Mouse (Mus musculus): ENCODE data around the gene Fam234b.

Gene Fam234b

GRCm38 (mm10) chr6:135183961-135184360 lies 13.8 kb upstream of the Fam234b start:
- DNase-seq: no peak

GRCm38 (mm10) chr6:135187076-135187917 lies 10.5 kb upstream of the Fam234b start:
- no peak for DNase-seq

- no peak for DNase-seq
These were observed 9.1 kb upstream of the Fam234b start for GRCm38 (mm10) chr6:135188629-135189028.

GRCm38 (mm10) chr6:135190122-135190521 lies 7.7 kb upstream of the Fam234b start:
- no peak for DNase-seq

- no peak for DNase-seq
These were observed 5.9 kb upstream of the Fam234b start for GRCm38 (mm10) chr6:135191906-135192305.

- DNase-seq: no peak
These were observed 4.8 kb upstream of the Fam234b start for GRCm38 (mm10) chr6:135192993-135193392.

GRCm38 (mm10) chr6:135193733-135194132 lies 4.0 kb upstream of the Fam234b start:
- no peak for DNase-seq

GRCm38 (mm10) chr6:135194907-135195306 lies 2.9 kb upstream of the Fam234b start:
- DNase-seq: no peak

- no peak for DNase-seq
These were observed 1.1 kb upstream of the Fam234b start for GRCm38 (mm10) chr6:135196707-135197106.

GRCm38 (mm10) chr6:135197446-135197845 lies 331 bp upstream of the Fam234b start:
- no peak for DNase-seq

- DNase-seq: no peak
These were observed 949 bp downstream of the Fam234b start for GRCm38 (mm10) chr6:135198726-135199125.

GRCm38 (mm10) chr6:135200122-135200957 lies 2.6 kb downstream of the Fam234b start:
- DNase-seq: no peak

GRCm38 (mm10) chr6:135202668-135203067 lies 4.9 kb downstream of the Fam234b start:
- DNase-seq: no peak

GRCm38 (mm10) chr6:135203737-135204136 lies 6.0 kb downstream of the Fam234b start:
- no peak for DNase-seq

GRCm38 (mm10) chr6:135204869-135205268 lies 7.1 kb downstream of the Fam234b start:
- DNase-seq: no peak

- no peak for DNase-seq
These were observed 8.0 kb downstream of the Fam234b start for GRCm38 (mm10) chr6:135205802-135206201.

- no peak for DNase-seq
These were observed 9.1 kb downstream of the Fam234b start for GRCm38 (mm10) chr6:135206909-135207308.

GRCm38 (mm10) chr6:135211169-135211568 lies 13.4 kb downstream of the Fam234b start:
- no peak for DNase-seq

GRCm38 (mm10) chr6:135212666-135213065 lies 14.9 kb downstream of the Fam234b start:
- DNase-seq: no peak

- DNase-seq: no peak
These were observed 20.6 kb downstream of the Fam234b start for GRCm38 (mm10) chr6:135218330-135218729.

- DNase-seq: no peak
These were observed 22.1 kb downstream of the Fam234b start for GRCm38 (mm10) chr6:135219916-135220315.

- DNase-seq: peak; percentile 40
These were observed 26.1 kb downstream of the Fam234b start for GRCm38 (mm10) chr6:135223786-135224416.

- no peak for DNase-seq
These were observed 30.7 kb downstream of the Fam234b start for GRCm38 (mm10) chr6:135228465-135228941.

All from embryo, embryonic 11 days (tissue).